Mouse (Mus musculus) G1E (cell line): Measurements from ENCODE around the gene Mief2.

Experiments
- CTCF ChIP-seq: IDR thresholded peaks from 2 replicates; pipeline ENCODE4 v1.5.1; 2012; ENCODE audit warnings: low read depth, low read length, inconsistent platforms, mixed read lengths
- GATA1 ChIP-seq: IDR thresholded peaks from 2 replicates; pipeline ENCODE4 v1.6.1; 2012; ENCODE audit warnings: borderline replicate concordance, low read length, inconsistent platforms, mixed read lengths
- POLR2AphosphoS5 ChIP-seq: IDR thresholded peaks from 2 replicates; pipeline ENCODE4 v1.6.1; 2012; ENCODE audit warnings: low read depth, low read length, inconsistent platforms; ENCODE audit not compliant: insufficient replicate concordance
- TAL1 ChIP-seq: conservative IDR thresholded peaks from 2 replicates; pipeline ENCODE4 v1.6.1; 2012; ENCODE audit warnings: low read depth, low read length, inconsistent platforms, mixed read lengths

- TF ChIP-seq CTCF = no peak
- no peak for TF ChIP-seq GATA1
- no peak for TF ChIP-seq TAL1
- TF ChIP-seq POLR2AphosphoS5 = no peak
These were observed 26.6 kb upstream of the Mief2 start for GRCm38 (mm10) chr11:60701611-60702010.
